Mouse (Mus musculus): ENCODE results near the gene Glb1l3.
A peak's percentile ranks its signal among the peaks of the same experiment; 100 is the strongest.
"Not testable (repeated sequence)": the region's sequence is repeated elsewhere in the genome, so short reads cannot be mapped to it uniquely, and the experiment has no call there.

Gene Glb1l3

DNA sequence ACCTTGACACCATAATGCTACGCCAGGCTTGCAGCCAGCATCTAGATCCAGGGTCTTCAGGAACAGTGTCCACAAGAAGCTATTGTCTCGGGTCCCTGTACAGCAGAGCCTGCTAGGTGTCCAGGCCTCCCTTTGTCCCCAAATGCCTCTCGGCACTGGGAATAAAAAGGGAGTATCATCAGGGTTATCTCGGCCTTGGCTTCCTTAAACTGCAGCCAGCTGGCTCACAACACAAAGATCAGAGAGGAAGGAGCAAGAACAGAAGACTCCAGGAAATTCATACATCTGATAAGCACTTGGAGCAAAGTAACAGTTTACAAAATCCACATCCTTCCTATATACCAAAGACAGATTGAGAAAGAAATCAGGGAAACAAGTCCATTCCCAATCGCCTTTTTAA, at the start of gene Glb1l3:
Glb1l3 (minus strand) TSS at position 140 of the 400 bp plus-strand sequence.
- DNase-seq, result no peak

- DNase-seq, result not testable (repeated sequence)
These were observed 9.2 kb upstream of the Glb1l3 start for GRCm38 (mm10) chr9:26869856-26870255.

- no peak for DNase-seq
These were observed 29.6 kb downstream of the Glb1l3 start for GRCm38 (mm10) chr9:26831089-26831488.

DNA sequence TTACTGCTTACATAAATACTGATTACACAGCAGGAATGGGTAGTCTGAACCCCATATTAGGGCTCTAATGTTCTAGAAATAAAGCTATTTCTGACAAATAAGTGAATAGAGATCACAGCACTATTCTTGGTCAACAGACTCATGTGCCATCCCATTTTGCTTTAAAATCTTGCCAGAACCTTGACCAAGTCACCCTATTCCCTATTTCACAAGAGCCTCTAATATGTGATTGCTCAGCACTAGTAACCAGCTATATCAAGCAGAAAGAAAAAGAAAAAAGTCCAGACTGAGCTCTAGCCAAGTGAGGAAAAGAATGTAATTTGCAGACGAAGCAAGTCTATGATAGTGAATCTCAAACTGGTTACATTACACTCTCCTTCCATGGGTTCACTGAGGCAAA, 40.7 kb downstream of the Glb1l3 start:
- no peak for DNase-seq

- no peak for DNase-seq
These were observed 52.0 kb downstream of the Glb1l3 start for GRCm38 (mm10) chr9:26808735-26809134.

DNA sequence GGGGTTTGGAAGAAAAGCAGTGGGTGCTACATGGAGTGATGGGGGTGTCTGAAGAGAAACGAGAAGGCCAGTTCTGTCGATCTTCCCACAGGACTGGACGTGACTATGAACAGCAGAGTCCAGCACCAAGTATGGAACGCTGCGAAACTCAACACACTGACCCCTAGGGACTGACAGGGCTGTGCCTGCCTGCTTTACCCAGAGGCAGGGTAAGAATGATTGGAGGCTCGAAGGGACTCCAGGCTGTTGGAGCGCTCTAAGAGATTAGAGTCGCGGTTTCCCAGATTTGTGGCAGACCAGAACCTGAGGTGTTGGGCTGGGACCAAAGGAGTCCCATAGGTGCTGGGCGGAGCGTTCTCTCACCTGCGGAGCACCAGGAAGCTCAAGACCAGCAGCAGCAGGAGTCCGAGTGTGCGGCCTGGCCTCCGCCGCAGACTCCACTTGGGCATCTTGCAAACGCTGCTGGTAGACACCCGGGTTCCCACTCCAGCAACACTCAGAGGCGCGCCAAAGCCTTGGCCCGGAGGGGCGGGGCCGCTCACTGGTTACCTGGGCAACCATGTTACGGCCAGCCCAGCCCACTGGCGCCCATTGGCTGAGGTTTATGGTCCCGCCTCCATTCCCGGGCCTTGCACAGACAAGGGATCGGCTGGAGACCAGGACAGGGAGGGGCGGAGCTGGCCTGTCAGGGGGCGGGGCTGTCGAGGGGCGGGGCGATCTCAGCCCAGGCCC, 54.6 kb downstream of the Glb1l3 start, which contains the start of gene Glb1l2:
Glb1l2 (minus strand) TSS at position 534 of the 732 bp plus-strand sequence.
- peak; percentile 90 for DNase-seq

DNA sequence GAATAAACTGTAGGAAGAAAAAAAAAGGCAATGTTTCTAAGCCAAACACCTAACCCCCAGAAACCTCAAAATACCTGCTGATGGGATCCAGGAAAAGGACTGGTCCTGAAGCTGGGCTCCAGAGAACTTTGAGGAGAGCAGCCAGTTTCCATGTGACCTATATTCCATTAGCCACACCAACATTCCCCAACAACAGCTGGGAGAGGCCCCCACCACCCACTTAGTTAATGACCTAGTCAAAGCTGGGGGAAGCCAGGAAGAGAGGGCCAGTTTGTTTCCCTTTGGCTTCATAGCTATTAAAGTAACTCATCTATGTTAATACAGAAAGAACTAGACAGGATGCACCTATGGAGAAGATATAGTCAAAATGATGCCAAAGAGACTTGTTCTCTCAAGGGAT, 56.4 kb downstream of the Glb1l3 start:
- no peak for DNase-seq

GRCm38 (mm10) chr9:26800357-26800756, 60.3 kb downstream of the Glb1l3 start:
- DNase-seq, result no peak

DNA sequence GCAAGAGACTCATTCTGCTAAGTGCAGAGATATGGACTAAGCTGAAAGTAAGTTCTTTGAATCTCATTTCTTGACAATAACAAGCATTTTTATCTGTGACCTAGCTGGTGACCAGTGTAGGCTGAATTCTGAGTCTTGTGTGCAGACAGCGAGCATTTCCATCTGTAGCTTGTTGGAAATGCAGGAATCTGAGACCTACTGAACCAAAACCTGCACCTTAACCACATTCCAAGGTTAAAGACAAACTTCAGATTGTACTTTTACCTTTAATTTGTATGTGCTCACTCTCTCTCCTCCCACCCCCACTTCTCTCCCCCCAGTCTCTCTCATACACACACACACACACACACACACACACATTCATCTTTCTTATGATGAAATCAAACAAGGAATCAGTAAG, 62.0 kb downstream of the Glb1l3 start:
- DNase-seq, result no peak

DNA sequence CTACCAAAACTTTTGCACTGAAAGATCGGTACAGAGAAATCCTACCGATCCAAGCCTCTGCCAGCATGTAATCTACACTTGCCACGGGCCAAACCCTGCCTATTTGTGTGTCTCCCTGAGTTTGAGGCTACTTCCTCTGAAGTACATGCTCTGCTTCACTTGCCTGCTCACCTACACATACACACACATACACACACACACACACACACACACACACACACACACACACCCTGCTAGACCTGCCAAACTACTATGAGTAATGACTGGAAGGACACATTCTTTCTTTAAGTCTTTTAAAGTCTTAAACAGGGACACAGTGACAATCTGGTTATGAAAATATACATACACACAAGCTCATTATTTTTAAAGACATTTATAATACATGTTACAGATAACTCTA, 62.5 kb downstream of the Glb1l3 start:
- DNase-seq, result no peak

DNA sequence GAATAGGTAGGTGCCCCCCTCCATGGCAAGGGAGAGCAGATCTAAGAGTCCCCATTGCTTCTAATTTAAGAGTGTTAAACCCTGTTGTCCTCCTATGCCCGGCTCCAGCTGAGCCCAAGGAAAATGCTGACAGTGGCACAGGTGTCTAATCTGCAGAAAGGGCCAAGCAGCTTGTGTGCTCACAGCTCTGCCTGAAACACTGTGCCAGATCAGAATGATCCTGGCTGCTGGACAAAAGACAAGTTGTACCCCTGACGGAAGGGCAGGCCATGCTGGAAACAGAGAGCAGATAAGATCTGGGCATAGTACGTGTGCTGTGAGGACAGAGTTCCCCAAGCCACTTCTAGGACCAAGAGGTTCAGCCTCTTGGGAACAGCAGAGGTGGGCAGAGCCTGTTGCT, 67.9 kb downstream of the Glb1l3 start:
- DNase-seq, result no peak

DNA sequence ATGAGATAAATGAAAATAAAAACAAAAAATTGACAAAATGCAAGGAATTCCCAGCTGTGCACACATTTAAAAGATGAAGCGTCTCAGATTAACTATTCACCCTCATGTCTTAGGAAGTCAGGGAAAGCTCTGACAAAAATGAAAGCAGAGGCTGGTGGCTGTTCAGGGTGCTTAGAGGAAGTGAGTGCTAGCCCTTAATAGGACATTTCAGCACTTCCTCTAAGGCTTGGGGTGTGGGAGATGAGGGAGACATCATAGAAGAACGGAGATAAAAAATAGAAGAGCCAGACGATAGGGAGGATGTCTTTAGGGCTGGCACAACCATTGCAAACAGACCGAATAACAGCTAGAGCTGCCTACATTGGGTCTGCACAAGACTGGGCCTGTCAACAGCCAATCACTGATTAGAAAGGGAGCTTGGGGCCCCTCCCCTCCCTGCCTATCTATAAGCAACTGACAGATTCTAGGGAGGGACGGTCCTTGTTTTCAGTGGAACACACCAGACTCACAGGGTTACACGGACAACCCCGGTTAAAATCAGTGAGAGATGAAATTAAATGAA, 77.2 kb downstream of the Glb1l3 start:
- DNase-seq, result peak; percentile 59

- no peak for DNase-seq
These were observed 82.3 kb downstream of the Glb1l3 start for GRCm38 (mm10) chr9:26778421-26778820.

- peak; percentile 60 for DNase-seq
These were observed 84.4 kb downstream of the Glb1l3 start for GRCm38 (mm10) chr9:26776122-26776902.

GRCm38 (mm10) chr9:26775700-26776099, 85.0 kb downstream of the Glb1l3 start:
- DNase-seq, result no peak

- DNase-seq, result no peak
These were observed 92.5 kb downstream of the Glb1l3 start for GRCm38 (mm10) chr9:26768181-26768580.

Data from layer of hippocampus, adult 9-11 months (tissue).